Mouse (Mus musculus): ENCODE results near the gene Ipmk. TPM values are rescaled to one million over a fixed set of nuclear protein-coding genes. Genes with fewer than 3 reads are reported as not detected.

Gene Ipmk
- polyA plus RNA-seq, 1 experiment from 2014 or later, result 18.8 TPM

DNA sequence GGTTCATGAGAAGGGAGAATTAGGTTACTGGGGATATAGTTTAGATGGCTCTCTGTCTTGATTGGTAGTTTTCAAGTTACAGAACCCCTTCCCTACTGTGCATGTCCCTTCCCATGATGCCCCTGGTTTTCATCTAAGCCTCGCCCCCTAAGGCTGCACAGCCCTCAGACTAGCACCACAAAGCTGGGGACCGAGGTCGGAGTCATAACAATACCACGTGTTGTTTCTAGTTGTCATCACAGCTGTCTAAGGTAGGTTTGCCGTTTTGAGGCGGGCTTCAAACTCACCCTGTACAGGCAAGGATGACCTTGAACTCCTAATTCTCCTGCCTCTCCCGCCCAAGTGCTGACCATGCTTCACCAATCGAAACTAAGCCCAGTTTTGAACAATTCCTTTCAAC lies 52.4 kb downstream of the Ipmk start:
- 82% methylated on average over 8 of the region's 8 CpGs for WGBS
- ATAC-seq, result no peak
- H3K9me3 ChIP-seq (ENCODE audit: control insufficient read depth, low read length), result no peaks in the 10 kb centered on the region
- H3K36me3 ChIP-seq (ENCODE audit: control insufficient read depth, insufficient read depth), result no peaks in the 10 kb centered on the region
- H3K4me3 ChIP-seq (replicated peaks; ENCODE audit: low read length), result no peak overlapping the region
- H3K4me1 ChIP-seq (replicated peaks; ENCODE audit: control insufficient read depth, insufficient read depth, low read length), result no peaks in the 10 kb centered on the region
- H3K27me3 ChIP-seq (replicated peaks; ENCODE audit: control insufficient read depth, insufficient read depth, low read length), result no peaks in the 10 kb centered on the region
- H3K9ac ChIP-seq (replicated peaks; ENCODE audit: low read depth, low read length), result no peak overlapping the region
- no peak overlapping the region for H3K27ac ChIP-seq (ENCODE audit: low read length)
- no peak overlapping the region for H3K4me2 ChIP-seq (ENCODE audit: low read length)

DNA sequence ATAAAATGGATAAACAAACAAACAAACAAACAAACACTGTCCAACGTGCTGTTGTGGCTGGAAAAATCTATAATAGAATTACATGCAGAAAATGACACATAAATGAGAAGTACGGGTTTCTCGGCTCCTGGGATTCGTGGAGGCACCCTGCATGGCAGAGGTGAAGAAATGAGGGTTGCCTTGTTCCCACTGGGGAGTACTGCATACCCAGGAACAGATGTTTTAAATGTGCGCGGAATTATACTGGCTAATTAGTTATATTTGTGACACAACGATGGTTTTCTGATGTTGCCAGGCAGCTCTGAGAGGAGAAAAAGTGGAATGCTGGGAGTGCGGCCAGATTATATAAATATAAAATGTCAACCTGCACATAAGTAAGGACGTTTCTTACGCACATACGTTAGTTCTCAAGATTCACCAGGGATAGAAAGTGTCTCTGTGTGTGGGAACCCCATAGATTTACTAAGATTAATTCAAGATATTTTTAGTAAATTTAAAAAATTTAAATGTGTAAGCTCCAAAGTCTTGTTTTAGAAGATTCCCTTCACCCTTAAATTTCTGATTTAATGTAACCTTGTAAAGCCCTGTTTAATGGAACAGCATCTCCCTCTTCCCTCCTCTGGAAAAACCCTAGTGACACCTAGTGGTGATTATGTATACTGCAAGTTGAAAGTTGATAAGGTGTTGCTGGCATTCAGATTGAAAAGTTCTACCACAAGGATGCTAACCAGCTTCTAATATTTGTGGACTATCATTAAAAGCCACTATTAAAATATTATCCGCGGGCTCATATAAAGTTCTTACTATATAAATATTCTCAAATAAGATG lies 53.5 kb downstream of the Ipmk start:
- Histone ChIP-seq H3K4me2 (ENCODE audit: low read length) (no peak overlapping the region), H3K27me3 (replicated peaks; ENCODE audit: control insufficient read depth, insufficient read depth, low read length) (no peaks in the 10 kb centered on the region), H3K4me3 (replicated peaks; ENCODE audit: low read length) (no peak overlapping the region), H3K4me1 (replicated peaks; ENCODE audit: control insufficient read depth, insufficient read depth, low read length) (no peaks in the 10 kb centered on the region), H3K36me3 (ENCODE audit: control insufficient read depth, insufficient read depth) (no peaks in the 10 kb centered on the region), H3K9me3 (ENCODE audit: control insufficient read depth, low read length) (no peaks in the 10 kb centered on the region), H3K27ac (ENCODE audit: low read length) (no peak overlapping the region), H3K9ac (replicated peaks; ENCODE audit: low read depth, low read length) (no peak overlapping the region)
- 61% methylated on average over 13 of the region's 13 CpGs for WGBS
- peak; percentile 61 for ATAC-seq

DNA sequence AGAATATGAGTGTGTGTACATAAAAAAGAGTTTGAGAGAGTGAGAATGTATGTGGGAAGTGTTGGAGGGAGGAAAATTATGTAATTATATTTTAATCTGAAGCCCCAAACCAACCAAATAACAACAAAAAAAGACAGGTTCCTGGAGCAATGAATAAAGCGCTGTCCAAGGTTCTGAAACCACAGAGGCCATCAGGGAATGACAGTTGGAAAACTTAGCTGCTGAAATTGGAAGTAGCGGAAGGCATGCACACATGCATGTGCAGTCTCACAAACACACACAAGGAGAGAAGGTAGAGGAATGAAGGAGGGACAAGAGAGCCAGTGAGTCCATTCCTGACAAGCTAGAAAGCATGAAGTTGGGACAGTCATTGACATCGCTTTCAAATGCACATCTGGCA lies 56.1 kb downstream of the Ipmk start:
- H3K4me3 ChIP-seq (replicated peaks; ENCODE audit: low read length), result no peak overlapping the region
- H3K9me3 ChIP-seq (ENCODE audit: control insufficient read depth, low read length), result no peaks in the 10 kb centered on the region
- 65% methylated on average over 3 of the region's 3 CpGs for WGBS
- no peak overlapping the region for H3K4me2 ChIP-seq (ENCODE audit: low read length)
- no peak overlapping the region for H3K9ac ChIP-seq (replicated peaks; ENCODE audit: low read depth, low read length)
- no peaks in the 10 kb centered on the region for H3K4me1 ChIP-seq (replicated peaks; ENCODE audit: control insufficient read depth, insufficient read depth, low read length)
- no peaks in the 10 kb centered on the region for H3K27me3 ChIP-seq (replicated peaks; ENCODE audit: control insufficient read depth, insufficient read depth, low read length)
- no peak overlapping the region for H3K27ac ChIP-seq (ENCODE audit: low read length)
- H3K36me3 ChIP-seq (ENCODE audit: control insufficient read depth, insufficient read depth), result no peaks in the 10 kb centered on the region
- ATAC-seq, result no peak

DNA sequence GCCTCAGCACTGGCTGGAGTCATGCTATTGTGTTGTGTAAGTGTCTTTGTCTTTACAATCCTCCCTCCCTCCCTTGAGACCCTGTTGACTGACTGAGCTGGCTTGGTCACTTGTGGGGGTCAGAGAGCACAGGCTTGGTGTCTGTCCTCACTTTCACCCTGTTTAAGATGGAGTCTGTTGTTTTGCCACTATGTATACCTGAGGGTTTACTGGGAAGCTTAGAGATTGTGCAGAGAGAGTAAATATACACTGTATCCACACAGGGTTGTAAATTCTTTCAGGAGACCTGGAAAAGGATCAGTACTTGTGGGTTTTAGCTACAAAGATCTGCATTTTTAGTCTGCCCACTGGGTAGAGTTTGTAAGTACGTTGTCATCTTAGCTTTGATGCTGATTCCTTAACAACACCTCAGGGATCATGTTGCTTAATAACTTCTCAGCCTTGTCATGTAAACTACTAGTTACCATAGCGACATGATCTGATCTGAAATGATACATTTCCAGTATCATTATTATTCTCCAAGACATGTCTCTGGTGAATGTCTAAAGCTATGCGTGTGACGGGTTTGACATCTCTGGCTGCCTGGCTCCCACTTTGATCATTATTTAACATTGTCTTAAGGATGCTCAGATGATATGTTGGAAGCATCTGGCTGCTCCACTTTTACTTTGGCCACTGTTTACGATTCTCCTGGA lies 58.1 kb downstream of the Ipmk start:
- peak; percentile 33; the same call in 1 of the 2 replicates for ATAC-seq
- WGBS, result 78% methylated on average over 5 of the region's 5 CpGs
- Histone ChIP-seq H3K9me3 (ENCODE audit: control insufficient read depth, low read length) (no peaks in the 10 kb centered on the region), H3K4me1 (replicated peaks; ENCODE audit: control insufficient read depth, insufficient read depth, low read length) (no peaks in the 10 kb centered on the region), H3K9ac (replicated peaks; ENCODE audit: low read depth, low read length) (no peak overlapping the region), H3K27me3 (replicated peaks; ENCODE audit: control insufficient read depth, insufficient read depth, low read length) (no peaks in the 10 kb centered on the region), H3K36me3 (ENCODE audit: control insufficient read depth, insufficient read depth) (no peaks in the 10 kb centered on the region), H3K4me3 (replicated peaks; ENCODE audit: low read length) (no peak overlapping the region), H3K27ac (ENCODE audit: low read length) (no peak overlapping the region), H3K4me2 (ENCODE audit: low read length) (no peak overlapping the region)

DNA sequence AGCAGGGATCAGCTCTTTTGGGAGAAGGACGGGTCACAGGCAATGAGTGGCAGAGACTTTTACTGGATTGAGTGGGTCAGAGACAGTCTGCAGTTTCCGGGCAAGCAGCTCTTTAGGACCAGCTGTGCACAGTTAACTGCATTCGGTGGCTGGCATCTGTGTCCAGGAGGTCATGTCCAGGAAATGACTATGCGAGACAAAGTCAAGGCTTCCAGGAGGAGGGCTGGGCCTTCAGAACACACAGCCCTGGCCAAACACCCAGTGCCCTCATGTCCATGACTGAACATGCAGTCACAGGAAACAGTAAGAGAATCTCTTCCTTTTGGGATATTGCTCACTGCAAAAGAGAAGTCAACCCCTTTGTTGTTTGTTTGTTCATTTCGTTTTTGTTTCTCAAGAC lies 62.4 kb downstream of the Ipmk start:
- Histone ChIP-seq H3K27ac (ENCODE audit: low read length) (no peak overlapping the region), H3K9me3 (ENCODE audit: control insufficient read depth, low read length) (no peaks in the 10 kb centered on the region), H3K4me3 (replicated peaks; ENCODE audit: low read length) (no peak overlapping the region), H3K36me3 (ENCODE audit: control insufficient read depth, insufficient read depth) (no peaks in the 10 kb centered on the region), H3K9ac (replicated peaks; ENCODE audit: low read depth, low read length) (no peak overlapping the region), H3K4me1 (replicated peaks; ENCODE audit: control insufficient read depth, insufficient read depth, low read length) (no peaks in the 10 kb centered on the region), H3K4me2 (ENCODE audit: low read length) (no peak overlapping the region), H3K27me3 (replicated peaks; ENCODE audit: control insufficient read depth, insufficient read depth, low read length) (no peaks in the 10 kb centered on the region)
- ATAC-seq, result no peak
- WGBS, result 83% methylated on average over 5 of the region's 5 CpGs

DNA sequence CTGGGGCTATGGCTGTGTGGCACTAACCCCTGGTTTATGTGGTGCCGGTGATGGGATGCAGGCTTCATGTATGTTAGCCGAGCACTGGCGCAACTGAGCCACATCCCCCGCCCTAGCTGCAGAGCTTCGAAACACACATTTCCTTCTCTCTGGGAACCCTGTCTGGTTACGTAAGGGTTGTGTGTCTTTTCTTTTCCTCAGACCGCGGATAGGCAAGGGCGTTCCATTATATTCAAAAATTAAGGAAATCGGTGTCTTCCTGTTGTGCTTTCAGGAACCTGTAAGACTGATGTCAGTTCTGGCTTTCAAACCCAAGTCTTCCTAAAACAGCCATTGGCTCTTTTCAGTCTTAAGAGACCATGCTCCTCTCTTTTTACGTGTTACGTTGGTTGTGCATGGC lies 65.8 kb downstream of the Ipmk start:
- no peaks in the 10 kb centered on the region for H3K9me3 ChIP-seq (ENCODE audit: control insufficient read depth, low read length)
- no peak for ATAC-seq
- H3K36me3 ChIP-seq (ENCODE audit: control insufficient read depth, insufficient read depth), result no peaks in the 10 kb centered on the region
- H3K9ac ChIP-seq (replicated peaks; ENCODE audit: low read depth, low read length), result no peak overlapping the region
- H3K27ac ChIP-seq (ENCODE audit: low read length), result no peak overlapping the region
- no peaks in the 10 kb centered on the region for H3K27me3 ChIP-seq (replicated peaks; ENCODE audit: control insufficient read depth, insufficient read depth, low read length)
- 95% methylated on average over 12 of the region's 12 CpGs for WGBS
- no peak overlapping the region for H3K4me3 ChIP-seq (replicated peaks; ENCODE audit: low read length)
- H3K4me1 ChIP-seq (replicated peaks; ENCODE audit: control insufficient read depth, insufficient read depth, low read length), result no peaks in the 10 kb centered on the region
- H3K4me2 ChIP-seq (ENCODE audit: low read length), result no peak overlapping the region

DNA sequence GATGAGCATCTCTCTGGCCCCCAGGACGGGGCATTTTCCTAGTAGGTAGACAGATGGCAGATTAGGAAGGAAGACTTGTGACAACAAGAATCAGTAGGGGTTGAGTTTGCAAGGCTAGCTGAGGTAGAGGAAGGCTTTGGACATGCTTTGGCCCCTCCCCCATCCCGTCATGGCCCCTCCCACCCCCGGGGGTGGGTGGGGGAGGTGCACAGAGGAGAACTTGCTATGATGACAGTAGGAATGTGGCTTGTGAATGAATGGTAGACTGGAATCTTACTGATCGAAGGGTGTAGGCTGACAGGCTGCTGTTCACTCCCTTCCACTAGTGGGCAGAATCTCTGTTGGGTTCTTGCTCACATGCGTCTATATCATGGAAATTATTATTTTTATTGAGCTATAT lies 74.0 kb downstream of the Ipmk start:
- Histone ChIP-seq H3K27me3 (replicated peaks; ENCODE audit: control insufficient read depth, insufficient read depth, low read length) (no peaks in the 10 kb centered on the region), H3K4me2 (ENCODE audit: low read length) (no peak overlapping the region), H3K36me3 (ENCODE audit: control insufficient read depth, insufficient read depth) (no peaks in the 10 kb centered on the region), H3K27ac (ENCODE audit: low read length) (no peak overlapping the region), H3K9ac (replicated peaks; ENCODE audit: low read depth, low read length) (no peak overlapping the region), H3K9me3 (ENCODE audit: control insufficient read depth, low read length) (no peaks in the 10 kb centered on the region), H3K4me1 (replicated peaks; ENCODE audit: control insufficient read depth, insufficient read depth, low read length) (peaks cover 4% of the 10 kb centered on the region), H3K4me3 (replicated peaks; ENCODE audit: low read length) (no peak overlapping the region)
- no peak for ATAC-seq
- WGBS, result 57% methylated on average over 5 of the region's 5 CpGs

DNA sequence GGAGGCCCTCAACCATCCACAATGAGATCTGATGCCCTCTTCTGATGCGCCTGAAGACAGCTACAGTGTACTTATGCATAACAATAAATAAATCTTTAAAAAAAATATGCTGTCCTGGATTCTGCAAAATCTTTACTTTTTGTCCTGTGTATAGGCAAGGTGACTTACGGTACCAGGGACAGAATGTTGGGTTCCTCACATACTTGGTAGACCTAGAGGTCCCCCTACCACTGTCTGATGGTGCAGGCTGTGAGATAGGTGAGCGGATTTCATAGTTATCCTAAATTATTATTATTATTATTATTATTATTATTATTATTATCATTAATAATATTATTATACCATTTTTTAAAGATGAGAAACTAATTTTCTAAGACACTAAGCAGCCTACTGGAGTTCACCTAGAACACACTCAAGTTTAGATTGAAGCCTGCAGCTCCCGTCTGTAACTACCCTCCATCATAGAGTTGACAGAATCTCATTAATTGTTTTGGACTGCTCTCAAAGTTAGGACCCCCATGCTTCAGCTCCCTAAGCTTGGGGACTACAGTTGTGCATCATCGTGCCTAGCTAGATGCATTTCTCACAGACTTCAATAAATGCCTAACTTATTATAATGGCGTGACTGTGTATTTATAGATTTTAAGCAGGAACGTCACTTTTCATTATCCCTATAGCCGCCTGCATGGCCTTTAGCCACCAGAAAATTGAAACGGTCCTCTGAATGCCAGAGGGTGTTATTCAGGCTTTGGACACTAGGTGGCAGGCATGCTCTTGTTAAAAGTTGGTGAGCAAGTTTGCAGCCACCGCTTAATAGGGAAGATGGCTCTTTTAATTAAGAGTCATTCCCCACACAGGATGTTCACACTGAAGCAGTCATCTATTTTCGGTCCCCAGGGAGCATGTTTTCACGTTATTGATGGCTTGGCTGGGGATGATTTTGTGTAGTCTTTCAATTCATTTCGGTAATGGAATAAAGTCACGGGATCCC lies 74.8 kb downstream of the Ipmk start:
- Histone ChIP-seq H3K4me2 (ENCODE audit: low read length) (no peak overlapping the region), H3K27me3 (replicated peaks; ENCODE audit: control insufficient read depth, insufficient read depth, low read length) (no peaks in the 10 kb centered on the region), H3K9ac (replicated peaks; ENCODE audit: low read depth, low read length) (no peak overlapping the region), H3K9me3 (ENCODE audit: control insufficient read depth, low read length) (no peaks in the 10 kb centered on the region), H3K36me3 (ENCODE audit: control insufficient read depth, insufficient read depth) (no peaks in the 10 kb centered on the region), H3K4me1 (replicated peaks; ENCODE audit: control insufficient read depth, insufficient read depth, low read length) (peaks cover 12% of the 10 kb centered on the region), H3K27ac (ENCODE audit: low read length) (no peak overlapping the region), H3K4me3 (replicated peaks; ENCODE audit: low read length) (no peak overlapping the region)
- ATAC-seq, result peak; percentile 22
- WGBS, result 40% methylated on average over 14 of the region's 14 CpGs

DNA sequence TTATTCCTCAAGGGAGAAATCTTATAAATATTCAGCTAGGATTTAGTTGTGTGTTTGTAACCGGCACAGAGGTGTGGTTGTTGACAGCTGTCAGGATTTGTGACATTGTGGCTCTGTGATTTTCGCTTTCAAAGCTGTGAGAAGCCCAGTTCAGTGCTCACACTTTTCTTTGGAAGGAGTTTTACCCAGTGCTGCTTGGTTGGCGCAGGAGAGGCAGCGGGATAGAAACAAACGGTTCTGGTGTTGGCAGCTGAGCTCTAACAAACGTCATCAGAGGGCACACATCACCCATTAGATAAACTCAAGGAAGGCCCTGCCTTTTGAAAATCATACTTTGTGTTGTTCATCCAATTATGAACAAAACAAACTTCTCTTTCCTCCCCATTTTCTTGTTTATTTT lies 79.2 kb downstream of the Ipmk start:
- ATAC-seq, result peak; percentile 70
- no peak overlapping the region for H3K9ac ChIP-seq (replicated peaks; ENCODE audit: low read depth, low read length)
- no peak overlapping the region for H3K4me3 ChIP-seq (replicated peaks; ENCODE audit: low read length)
- no peaks in the 10 kb centered on the region for H3K9me3 ChIP-seq (ENCODE audit: control insufficient read depth, low read length)
- peaks cover 15% of the 10 kb centered on the region for H3K4me1 ChIP-seq (replicated peaks; ENCODE audit: control insufficient read depth, insufficient read depth, low read length)
- 26% methylated on average over 6 of the region's 6 CpGs for WGBS
- H3K4me2 ChIP-seq (ENCODE audit: low read length), result no peak overlapping the region
- no peaks in the 10 kb centered on the region for H3K27me3 ChIP-seq (replicated peaks; ENCODE audit: control insufficient read depth, insufficient read depth, low read length)
- peak overlapping the region; percentile 60; the same call in 1 of the 2 replicates for H3K27ac ChIP-seq (ENCODE audit: low read length)
- no peaks in the 10 kb centered on the region for H3K36me3 ChIP-seq (ENCODE audit: control insufficient read depth, insufficient read depth)
